Mouse (Mus musculus) layer of hippocampus, adult 6 months (tissue): ENCODE data around the gene 2210010C04Rik. TPM values are rescaled to one million over a fixed set of nuclear protein-coding genes. Genes with fewer than 3 reads are reported as not detected.

Source experiments
- long read RNA-seq, 2 experiments: library from polyadenylated mRNA; unstranded; transcript quantifications; one replicate each; pipeline ENCODE4 v2.0.0; 2019 to 2020
- polyA plus RNA-seq: library from polyadenylated mRNA; unstranded; fragments of <200 nt; fragmentation: Nextera tagmentation; gene quantifications from 2 replicates; pipeline ENCODE4 v1.2.3, GENCODE M21; 2021

Gene 2210010C04Rik
- not detected in 2 replicates for polyA plus RNA-seq
- long read RNA-seq, experiment 1 = 0 reads
- long read RNA-seq, experiment 2 = 0 reads

DNA sequence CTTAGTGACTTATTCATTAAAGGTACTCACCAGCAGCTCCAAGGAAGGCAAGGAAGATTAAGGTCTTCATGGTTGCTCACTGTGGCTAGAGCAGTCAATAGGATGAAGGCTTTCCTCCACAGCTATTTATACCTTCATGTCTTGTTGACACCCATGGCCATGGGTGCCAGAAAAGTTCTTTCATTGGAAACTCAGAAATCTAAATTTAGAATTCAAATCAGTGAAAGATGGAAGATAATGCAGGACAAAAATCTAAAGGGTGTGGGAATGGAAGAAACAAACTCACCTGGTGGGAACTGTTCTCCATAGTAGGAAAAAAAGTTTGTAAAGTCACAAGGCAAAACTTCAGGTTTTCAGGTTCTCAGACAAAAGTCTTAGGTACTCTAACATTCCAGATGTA, at the start of gene 2210010C04Rik:
Gene 2210010C04Rik (minus strand): TSS at position 101 of the 400 bp plus-strand sequence.

DNA sequence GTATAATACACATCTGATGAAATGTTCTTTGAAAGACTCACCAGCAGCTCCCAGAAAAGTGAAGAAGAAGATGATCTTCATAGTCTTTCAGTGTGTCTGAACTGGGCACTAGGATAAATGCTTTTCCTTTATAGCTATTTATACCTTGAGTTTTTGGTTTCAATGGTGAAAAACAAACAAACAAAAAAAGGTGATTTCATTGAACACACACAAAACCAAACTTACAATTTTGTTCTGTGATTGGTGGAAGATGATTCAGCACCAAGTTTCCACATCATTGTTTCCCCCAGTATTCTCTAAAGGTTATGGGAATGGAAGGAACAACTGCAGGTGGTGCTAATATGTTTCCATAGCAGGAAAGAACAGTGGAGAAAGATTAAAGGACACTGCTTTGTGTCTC, 35.9 kb downstream of the 2210010C04Rik start, which contains the start of gene Gm2663:
Gene Gm2663 (minus strand): TSS at position 101 of the 400 bp plus-strand sequence.

Other genes starting within 250 kb of the 2210010C04Rik start
- not detected in 2 replicates for gene Moxd2, start 148.0 kb downstream of the 2210010C04Rik start, polyA plus RNA-seq
- not detected in 2 replicates for gene Prss58, start 135.1 kb downstream of the 2210010C04Rik start, polyA plus RNA-seq
- not detected in 2 replicates for gene 1700074P13Rik, start 95.0 kb downstream of the 2210010C04Rik start, polyA plus RNA-seq
- not detected in 2 replicates for gene Gm4744, start 83.6 kb downstream of the 2210010C04Rik start, polyA plus RNA-seq
- not detected in 2 replicates for gene 1810009J06Rik, start 70.8 kb downstream of the 2210010C04Rik start, polyA plus RNA-seq
- gene Gm2663, start 36.0 kb downstream of the 2210010C04Rik start, polyA plus RNA-seq = not detected in 2 replicates